Mouse (Mus musculus) forelimb bud, embryonic 11.5 days (tissue): ENCODE measurements around the gene Zswim5.
A peak's percentile ranks its signal among the peaks of the same experiment; 100 is the strongest.

Experiments
- DNase-seq: peaks from one replicate; pipeline ENCODE4 v3.0.0-alpha.2; 2012; ENCODE audit warnings: low read depth, low spot score

Zswim5 gene

DNA sequence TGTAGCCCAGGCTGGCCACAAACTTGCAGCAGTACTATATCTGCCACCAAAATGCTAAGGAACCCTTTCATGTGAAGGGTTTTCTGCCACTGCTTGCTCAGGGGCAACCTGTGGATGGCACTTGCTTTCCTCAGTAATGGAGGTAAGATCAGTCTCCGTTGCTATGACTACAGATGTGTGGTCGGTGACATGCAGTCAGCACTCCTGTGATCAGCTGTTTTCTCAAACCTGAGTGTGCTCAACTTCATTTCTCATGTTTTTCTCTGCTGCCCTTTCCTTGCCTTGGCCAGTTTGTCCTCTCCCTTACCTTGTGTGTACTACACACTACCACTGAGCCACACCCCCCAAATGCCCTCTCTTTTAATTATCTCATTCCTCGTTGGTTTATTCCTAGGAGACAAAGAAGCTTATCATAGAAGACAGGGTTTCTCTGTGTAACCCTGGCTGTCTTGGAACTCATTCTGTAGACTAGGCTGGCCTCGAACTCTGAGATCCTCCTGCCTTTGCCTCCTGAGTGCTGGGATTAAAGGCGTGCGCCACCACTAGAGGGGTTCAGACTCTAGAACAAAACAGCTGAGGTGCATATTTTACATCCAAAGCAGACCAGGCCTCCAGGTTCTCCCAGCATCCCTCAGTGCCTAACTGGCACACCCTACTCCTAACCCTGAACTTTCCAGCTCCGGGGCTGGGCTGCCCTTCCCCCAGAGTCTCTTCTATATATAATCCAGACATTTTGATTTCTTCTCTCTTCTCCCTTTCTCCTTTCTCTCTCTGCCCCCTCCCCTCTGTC is 128.6 kb downstream of the Zswim5 start:
- DNase-seq, result no peak

GRCm38 (mm10) chr4:117007058-117007457 is 129.9 kb downstream of the Zswim5 start:
- DNase-seq, result no peak

GRCm38 (mm10) chr4:117010231-117010630 is 133.1 kb downstream of the Zswim5 start:
- no peak for DNase-seq

- no peak for DNase-seq
Observed at GRCm38 (mm10) chr4:117013596-117013995, 136.4 kb downstream of the Zswim5 start.

GRCm38 (mm10) chr4:117014901-117015415 is 137.8 kb downstream of the Zswim5 start:
- DNase-seq, result no peak

DNA sequence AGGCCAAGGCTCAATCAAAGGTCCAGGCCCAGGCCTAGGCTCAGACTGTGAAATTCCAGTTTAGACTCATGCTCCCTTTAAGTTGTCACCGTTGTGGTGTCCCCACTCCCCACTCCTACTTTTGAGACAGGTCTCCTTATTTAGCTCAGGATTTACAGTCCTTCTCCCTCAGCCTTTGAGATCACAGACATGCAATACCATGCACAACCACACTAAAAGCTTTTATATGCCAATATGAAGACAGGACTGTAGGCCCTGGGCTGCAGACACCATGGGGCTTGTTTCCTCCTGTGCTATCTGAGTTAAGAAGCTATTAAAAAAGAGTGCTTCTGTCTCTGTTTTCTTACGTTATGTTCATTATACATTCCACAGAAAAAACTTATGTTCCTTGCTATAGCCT is 140.6 kb downstream of the Zswim5 start:
- DNase-seq, result no peak

DNA sequence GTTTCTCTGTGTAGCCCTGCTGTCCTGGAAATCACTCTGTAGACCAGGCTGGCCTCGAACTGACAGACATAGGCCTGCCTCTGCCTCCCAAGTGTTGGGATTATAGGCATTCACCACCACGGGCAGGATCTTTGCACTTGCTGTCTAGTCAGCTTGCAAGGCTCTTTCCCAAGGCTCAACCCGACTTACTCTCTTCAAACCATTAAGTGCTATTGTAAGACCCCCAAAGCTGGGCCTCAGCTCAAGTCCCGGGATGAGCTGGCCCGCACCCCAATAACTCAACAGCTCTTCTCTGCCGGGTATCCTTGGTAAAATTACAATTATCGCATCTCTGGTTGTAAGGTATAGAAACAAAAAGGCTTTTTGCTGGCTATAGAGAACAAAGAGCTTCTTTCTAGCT is 141.2 kb downstream of the Zswim5 start:
- no peak for DNase-seq

DNA sequence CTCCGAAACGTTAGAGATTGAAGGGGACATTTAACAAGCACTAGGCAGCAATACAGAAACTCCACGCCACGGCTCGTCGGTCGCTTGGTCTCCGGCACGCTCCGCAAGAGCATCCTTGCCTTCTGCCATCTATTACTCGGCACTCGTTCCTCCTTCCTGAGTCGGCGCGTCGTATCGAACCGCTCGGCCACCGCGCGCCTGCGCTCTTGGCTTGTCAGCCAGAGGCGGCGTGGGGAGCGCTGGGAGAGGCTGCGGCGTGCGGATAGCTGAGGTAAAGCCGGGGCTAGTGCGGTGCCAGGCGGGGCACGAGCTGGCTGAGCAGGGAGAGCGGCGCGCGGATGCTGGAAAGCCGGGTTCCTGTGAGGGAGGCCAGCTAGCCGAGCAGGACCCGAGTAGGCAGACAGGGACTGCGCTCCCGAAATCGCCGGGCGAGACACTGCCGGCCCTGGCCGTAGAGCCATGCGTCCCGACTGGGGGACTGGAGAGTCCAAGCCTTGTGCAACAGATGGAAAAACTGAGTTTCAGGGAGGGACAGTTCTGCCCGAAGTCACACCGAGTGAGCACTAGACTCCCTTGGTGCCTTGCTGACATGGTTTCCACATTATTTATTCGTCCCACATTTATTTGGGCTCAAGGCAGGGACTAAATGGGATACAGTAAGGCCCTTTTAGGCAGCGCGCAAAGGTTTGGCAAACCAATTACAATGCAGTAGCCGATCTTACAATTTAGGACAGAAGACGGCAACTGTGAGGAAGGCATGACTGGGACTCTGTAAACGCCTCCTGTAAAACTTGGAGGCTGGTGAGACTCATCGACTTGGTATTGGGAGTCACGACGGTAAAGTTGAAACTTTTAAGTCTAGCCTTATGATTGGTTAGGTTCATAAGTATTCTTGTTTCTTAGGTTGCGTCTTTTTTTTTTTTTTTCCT is 142.3 kb downstream of the Zswim5 start, which contains the start of gene Eif2b3:
Gene Eif2b3 (plus strand): TSS at position 197 of the 929 bp plus-strand sequence.
- peak; percentile 91 for DNase-seq

DNA sequence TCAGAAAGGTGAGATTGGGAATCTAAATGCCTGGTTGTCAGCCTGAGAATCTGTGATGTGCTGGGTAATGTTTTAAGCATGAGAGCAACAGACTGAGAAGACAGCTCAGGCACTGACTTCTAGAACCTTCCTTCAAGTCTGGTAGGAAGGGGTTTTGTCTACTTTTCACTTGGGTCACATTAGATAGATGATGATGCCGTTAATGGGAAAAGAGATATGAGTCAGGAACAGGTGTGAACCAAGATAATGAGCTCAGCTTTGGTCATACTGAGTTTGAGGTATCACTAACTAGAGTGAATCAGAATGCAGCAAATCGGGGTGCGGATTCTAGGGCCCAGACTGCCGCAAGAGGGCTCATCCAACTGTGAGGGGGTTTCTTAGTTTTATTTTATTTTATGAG is 146.3 kb downstream of the Zswim5 start:
- no peak for DNase-seq

DNA sequence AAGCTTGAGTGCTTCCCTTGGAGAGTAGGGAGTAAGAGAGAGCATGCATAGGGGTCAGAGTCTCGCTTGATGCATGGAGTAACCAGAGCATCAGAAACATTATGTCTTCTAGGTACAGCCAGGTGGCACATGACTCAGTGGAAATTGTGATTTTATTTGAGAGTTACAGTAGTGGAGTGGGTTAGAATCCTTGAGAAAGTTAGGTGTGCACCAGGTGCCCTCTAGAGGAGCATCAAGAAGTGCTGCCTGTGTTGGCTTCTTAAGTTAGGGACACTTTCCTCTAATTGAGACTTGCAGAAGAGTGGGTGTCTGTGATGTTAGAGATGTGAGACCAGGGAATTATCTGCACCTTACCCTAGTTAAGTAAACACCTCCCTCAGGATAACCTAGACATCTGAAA is 153.9 kb downstream of the Zswim5 start:
- DNase-seq, result no peak
